Mouse (Mus musculus): ENCODE results near the gene Tor4a. TPM values are rescaled to one million over a fixed set of nuclear protein-coding genes. Genes with fewer than 3 reads are reported as not detected.

The Tor4a gene
- polyA plus RNA-seq, 1 experiment from 2014 or later: 3.1 TPM

DNA sequence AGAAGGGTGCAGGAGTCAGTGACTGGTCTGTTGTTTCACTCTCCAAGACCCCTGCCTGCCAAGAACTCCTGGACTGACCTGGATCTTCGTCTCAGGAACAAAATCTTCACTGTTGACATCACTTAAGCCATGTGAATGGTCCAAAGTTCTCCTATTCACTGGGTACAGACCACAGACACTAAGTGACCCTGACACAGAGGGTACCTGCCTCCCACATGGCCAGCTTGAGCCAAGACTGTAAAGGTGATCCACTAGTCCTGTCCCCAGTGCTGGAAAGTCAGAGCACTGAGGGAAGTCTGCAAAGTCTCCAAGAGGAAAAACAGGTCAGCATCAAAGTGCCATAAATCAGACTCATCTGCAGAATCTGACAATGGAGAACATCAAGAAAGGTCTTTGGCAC, 10.9 kb upstream of the Tor4a start:
- Histone ChIP-seq H3K4me2 (ENCODE audit: low read depth, severe bottlenecking) (no peak overlapping the region), H3K9ac (ENCODE audit: low read length) (no peak overlapping the region), H3K4me3 (ENCODE audit: low read depth, low read length) (no peak overlapping the region), H3K27ac (replicated peaks; ENCODE audit: low read depth, low read length) (no peak overlapping the region), H3K27me3 (ENCODE audit: control insufficient read depth, insufficient read depth, low read length) (no peaks in the 10 kb centered on the region), H3K36me3 (ENCODE audit: control insufficient read depth, insufficient read depth, low read length) (peaks cover 27% of the 10 kb centered on the region), H3K9me3 (ENCODE audit: control insufficient read depth, low read length) (no peaks in the 10 kb centered on the region), H3K4me1 (ENCODE audit: control insufficient read depth, insufficient read depth, low read length) (peaks cover 10% of the 10 kb centered on the region)
- no peak for DNase-seq (ENCODE audit: low spot score)
- WGBS: 75% methylated on average over 1 of the region's 1 CpGs
- no peak for ATAC-seq (ENCODE audit: insufficient number of reproducible peaks, low FRiP score, low TSS enrichment, low read depth)

GRCm38 (mm10) chr2:25203631-25204214, 7.0 kb upstream of the Tor4a start:
- no peaks in the 10 kb centered on the region for H3K4me1 ChIP-seq (ENCODE audit: control insufficient read depth, insufficient read depth, low read length)
- DNase-seq (ENCODE audit: low spot score) (no peak), ATAC-seq (ENCODE audit: insufficient number of reproducible peaks, low FRiP score, low TSS enrichment, low read depth) (no peak)
- H3K4me3 ChIP-seq (ENCODE audit: low read depth, low read length): no peak overlapping the region
- H3K27me3 ChIP-seq (ENCODE audit: control insufficient read depth, insufficient read depth, low read length): no peaks in the 10 kb centered on the region
- no peak overlapping the region for H3K4me2 ChIP-seq (ENCODE audit: low read depth, severe bottlenecking)
- no peaks in the 10 kb centered on the region for H3K9me3 ChIP-seq (ENCODE audit: control insufficient read depth, low read length)
- 77% methylated on average over 4 of the region's 4 CpGs for WGBS
- no peak overlapping the region for H3K27ac ChIP-seq (replicated peaks; ENCODE audit: low read depth, low read length)
- peaks cover 45% of the 10 kb centered on the region for H3K36me3 ChIP-seq (ENCODE audit: control insufficient read depth, insufficient read depth, low read length)
- H3K9ac ChIP-seq (ENCODE audit: low read length): no peak overlapping the region

DNA sequence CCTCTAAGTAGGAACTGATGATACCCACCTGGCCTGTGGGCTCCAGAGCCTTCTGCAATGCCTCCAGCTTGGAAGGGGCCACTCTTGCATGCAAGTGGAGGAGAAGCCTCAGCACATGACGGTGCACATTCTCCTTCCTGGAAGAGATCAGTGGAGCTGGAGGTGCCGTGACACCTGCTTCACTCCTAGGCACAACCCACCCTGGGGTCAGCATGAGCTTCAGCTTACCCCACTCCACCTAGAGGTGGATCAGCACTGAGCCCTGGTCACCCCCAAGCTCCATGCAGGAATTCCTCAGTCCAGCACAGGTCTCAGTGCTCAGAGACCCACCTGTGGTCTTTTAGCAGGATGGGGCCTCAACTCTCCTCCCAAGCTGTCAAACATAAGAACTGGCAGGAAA, 3.9 kb upstream of the Tor4a start:
- Histone ChIP-seq H3K9me3 (ENCODE audit: control insufficient read depth, low read length) (no peaks in the 10 kb centered on the region), H3K4me2 (ENCODE audit: low read depth, severe bottlenecking) (no peak overlapping the region), H3K4me1 (ENCODE audit: control insufficient read depth, insufficient read depth, low read length) (peaks cover 5% of the 10 kb centered on the region; the same call in 1 of the 2 replicates), H3K9ac (ENCODE audit: low read length) (no peak overlapping the region), H3K36me3 (ENCODE audit: control insufficient read depth, insufficient read depth, low read length) (peaks cover 36% of the 10 kb centered on the region), H3K4me3 (ENCODE audit: low read depth, low read length) (no peak overlapping the region), H3K27ac (replicated peaks; ENCODE audit: low read depth, low read length) (no peak overlapping the region), H3K27me3 (ENCODE audit: control insufficient read depth, insufficient read depth, low read length) (peaks cover 8% of the 10 kb centered on the region)
- DNase-seq (ENCODE audit: low spot score) (no peak), ATAC-seq (ENCODE audit: insufficient number of reproducible peaks, low FRiP score, low TSS enrichment, low read depth) (no peak)
- 91% methylated on average over 2 of the region's 2 CpGs for WGBS

DNA sequence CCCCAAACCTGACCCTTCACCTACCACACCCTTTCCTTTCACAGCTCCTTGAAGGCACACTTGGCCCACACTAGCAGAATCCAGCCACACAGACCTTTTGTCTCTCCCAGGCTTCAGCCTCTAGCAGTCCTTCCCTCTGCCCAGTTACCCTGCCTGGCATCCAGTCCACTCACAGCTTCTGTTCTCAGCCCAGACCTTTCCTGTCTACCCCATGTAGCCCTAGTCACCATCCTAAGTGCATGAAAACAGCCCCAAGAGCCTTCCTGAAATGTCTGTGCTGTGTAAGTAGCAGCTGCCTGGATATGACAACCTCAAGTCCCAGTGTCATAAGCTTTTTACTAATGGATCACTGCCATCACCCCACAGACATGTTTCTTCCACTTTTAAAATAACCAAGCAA, 1.3 kb upstream of the Tor4a start:
- H3K4me3 ChIP-seq (ENCODE audit: low read depth, low read length): no peak overlapping the region
- no peaks in the 10 kb centered on the region for H3K9me3 ChIP-seq (ENCODE audit: control insufficient read depth, low read length)
- peaks cover 24% of the 10 kb centered on the region for H3K36me3 ChIP-seq (ENCODE audit: control insufficient read depth, insufficient read depth, low read length)
- peaks cover 8% of the 10 kb centered on the region; the same call in 1 of the 2 replicates for H3K4me1 ChIP-seq (ENCODE audit: control insufficient read depth, insufficient read depth, low read length)
- H3K27me3 ChIP-seq (ENCODE audit: control insufficient read depth, insufficient read depth, low read length): peaks cover 22% of the 10 kb centered on the region
- no peak overlapping the region for H3K27ac ChIP-seq (replicated peaks; ENCODE audit: low read depth, low read length)
- DNase-seq (ENCODE audit: low spot score): no peak
- no peak overlapping the region for H3K9ac ChIP-seq (ENCODE audit: low read length)
- ATAC-seq (ENCODE audit: insufficient number of reproducible peaks, low FRiP score, low TSS enrichment, low read depth): no peak
- H3K4me2 ChIP-seq (ENCODE audit: low read depth, severe bottlenecking): no peak overlapping the region

GRCm38 (mm10) chr2:25197191-25197590, 505 bp upstream of the Tor4a start:
- WGBS: 40% methylated on average over 2 of the region's 2 CpGs
- no peak for ATAC-seq (ENCODE audit: insufficient number of reproducible peaks, low FRiP score, low TSS enrichment, low read depth)
- no peak overlapping the region for H3K4me3 ChIP-seq (ENCODE audit: low read depth, low read length)

GRCm38 (mm10) chr2:25195211-25196156, 1.2 kb downstream of the Tor4a start:
- peak overlapping the region; percentile 40 for H3K4me2 ChIP-seq (ENCODE audit: low read depth, severe bottlenecking)
- H3K9me3 ChIP-seq (ENCODE audit: control insufficient read depth, low read length): no peaks in the 10 kb centered on the region
- no peak overlapping the region for H3K9ac ChIP-seq (ENCODE audit: low read length)
- peaks cover 22% of the 10 kb centered on the region for H3K27me3 ChIP-seq (ENCODE audit: control insufficient read depth, insufficient read depth, low read length)
- ATAC-seq (ENCODE audit: insufficient number of reproducible peaks, low FRiP score, low TSS enrichment, low read depth) (no peak), DNase-seq (ENCODE audit: low spot score) (no peak)
- 18% methylated on average over 55 of the region's 55 CpGs for WGBS
- no peak overlapping the region for H3K27ac ChIP-seq (replicated peaks; ENCODE audit: low read depth, low read length)
- peak overlapping the region; percentile 20 for H3K4me3 ChIP-seq (ENCODE audit: low read depth, low read length)
- peaks cover 8% of the 10 kb centered on the region; the same call in 1 of the 2 replicates for H3K4me1 ChIP-seq (ENCODE audit: control insufficient read depth, insufficient read depth, low read length)
- peaks cover 9% of the 10 kb centered on the region for H3K36me3 ChIP-seq (ENCODE audit: control insufficient read depth, insufficient read depth, low read length)

More at GRCm38 (mm10) chr2:25197191-25197590, 505 bp upstream of the Tor4a start:
- peaks cover 17% of the 10 kb centered on the region for H3K36me3 ChIP-seq (ENCODE audit: control insufficient read depth, insufficient read depth, low read length)
- peak overlapping the region; percentile 40; the same call in 1 of the 2 replicates for H3K4me2 ChIP-seq (ENCODE audit: low read depth, severe bottlenecking)
- no peaks in the 10 kb centered on the region for H3K9me3 ChIP-seq (ENCODE audit: control insufficient read depth, low read length)
- H3K27ac ChIP-seq (replicated peaks; ENCODE audit: low read depth, low read length): no peak overlapping the region
- H3K27me3 ChIP-seq (ENCODE audit: control insufficient read depth, insufficient read depth, low read length): peaks cover 22% of the 10 kb centered on the region
- peaks cover 8% of the 10 kb centered on the region; the same call in 1 of the 2 replicates for H3K4me1 ChIP-seq (ENCODE audit: control insufficient read depth, insufficient read depth, low read length)
- no peak for DNase-seq (ENCODE audit: low spot score)
- no peak overlapping the region for H3K9ac ChIP-seq (ENCODE audit: low read length)

DNA sequence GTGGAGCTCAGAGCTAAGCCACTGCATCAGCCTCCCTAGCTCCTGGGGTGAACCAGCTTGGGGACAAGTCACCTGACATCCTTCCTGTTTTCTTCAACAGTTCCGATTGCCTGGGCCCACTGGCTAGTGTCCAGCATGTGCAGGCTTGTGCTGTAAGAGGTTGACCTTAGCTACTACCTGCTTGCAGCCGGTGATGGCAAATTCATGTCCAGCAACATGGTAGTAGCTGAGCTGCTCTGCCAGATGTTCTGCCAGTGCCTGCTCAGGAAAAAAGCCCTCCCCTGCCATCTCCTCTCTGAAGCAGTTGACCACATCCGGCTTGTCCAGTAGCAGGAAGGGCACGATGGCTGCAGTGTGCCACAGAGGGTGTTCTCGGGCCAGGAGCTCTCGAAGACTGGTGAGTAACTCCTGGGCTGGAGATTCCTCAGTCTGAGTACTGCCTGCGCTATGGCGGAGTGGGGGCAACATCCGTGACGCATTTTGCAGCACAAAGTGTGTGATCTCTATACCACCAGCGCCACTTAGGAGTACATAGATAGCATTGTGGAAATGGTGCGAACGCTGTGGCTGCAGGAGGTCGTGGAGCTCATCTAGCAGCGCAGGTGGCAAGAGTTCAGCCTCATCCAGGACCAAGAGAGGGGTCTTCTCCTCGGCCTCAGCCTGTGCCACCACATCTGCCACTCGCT, 2.1 kb downstream of the Tor4a start:
- H3K4me2 ChIP-seq (ENCODE audit: low read depth, severe bottlenecking): no peak overlapping the region
- H3K4me1 ChIP-seq (ENCODE audit: control insufficient read depth, insufficient read depth, low read length): peaks cover 8% of the 10 kb centered on the region; the same call in 1 of the 2 replicates
- ATAC-seq (ENCODE audit: insufficient number of reproducible peaks, low FRiP score, low TSS enrichment, low read depth): no peak
- no peak overlapping the region for H3K27ac ChIP-seq (replicated peaks; ENCODE audit: low read depth, low read length)
- DNase-seq (ENCODE audit: low spot score): no peak
- peaks cover 22% of the 10 kb centered on the region for H3K27me3 ChIP-seq (ENCODE audit: control insufficient read depth, insufficient read depth, low read length)
- H3K9ac ChIP-seq (ENCODE audit: low read length): no peak overlapping the region
- H3K9me3 ChIP-seq (ENCODE audit: control insufficient read depth, low read length): no peaks in the 10 kb centered on the region
- peaks cover 1% of the 10 kb centered on the region for H3K36me3 ChIP-seq (ENCODE audit: control insufficient read depth, insufficient read depth, low read length)
- 86% methylated on average over 17 of the region's 17 CpGs for WGBS
- no peak overlapping the region for H3K4me3 ChIP-seq (ENCODE audit: low read depth, low read length)

DNA sequence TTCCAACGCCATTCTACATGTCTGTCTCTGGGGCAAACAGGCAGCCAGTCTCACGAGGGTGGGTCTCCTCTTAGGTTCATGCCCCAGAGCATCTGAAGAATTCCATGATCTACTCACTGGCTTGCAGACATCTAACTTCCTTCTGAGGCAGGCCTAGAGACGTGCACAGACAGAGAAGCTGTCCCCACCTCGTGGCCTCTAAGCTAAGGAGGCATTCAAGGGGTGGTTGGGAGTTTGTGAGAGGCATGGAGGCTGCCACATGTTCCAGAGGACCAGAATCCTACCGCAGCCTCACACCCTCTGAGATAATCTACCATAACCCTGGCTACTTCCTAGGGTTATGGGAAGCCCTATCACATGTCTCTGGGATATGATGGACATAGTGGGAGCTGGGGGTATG, 2.7 kb downstream of the Tor4a start:
- Histone ChIP-seq H3K9ac (ENCODE audit: low read length) (no peak overlapping the region), H3K27me3 (ENCODE audit: control insufficient read depth, insufficient read depth, low read length) (peaks cover 22% of the 10 kb centered on the region), H3K4me2 (ENCODE audit: low read depth, severe bottlenecking) (no peak overlapping the region), H3K9me3 (ENCODE audit: control insufficient read depth, low read length) (no peaks in the 10 kb centered on the region), H3K27ac (replicated peaks; ENCODE audit: low read depth, low read length) (no peak overlapping the region), H3K4me3 (ENCODE audit: low read depth, low read length) (no peak overlapping the region), H3K4me1 (ENCODE audit: control insufficient read depth, insufficient read depth, low read length) (peaks cover 8% of the 10 kb centered on the region; the same call in 1 of the 2 replicates), H3K36me3 (ENCODE audit: control insufficient read depth, insufficient read depth, low read length) (no peaks in the 10 kb centered on the region)
- no peak for ATAC-seq (ENCODE audit: insufficient number of reproducible peaks, low FRiP score, low TSS enrichment, low read depth)
- DNase-seq (ENCODE audit: low spot score): no peak
- WGBS: 77% methylated on average over 5 of the region's 5 CpGs
